Mouse (Mus musculus): ENCODE results near the gene Eif4b.

Gene Eif4b

DNA sequence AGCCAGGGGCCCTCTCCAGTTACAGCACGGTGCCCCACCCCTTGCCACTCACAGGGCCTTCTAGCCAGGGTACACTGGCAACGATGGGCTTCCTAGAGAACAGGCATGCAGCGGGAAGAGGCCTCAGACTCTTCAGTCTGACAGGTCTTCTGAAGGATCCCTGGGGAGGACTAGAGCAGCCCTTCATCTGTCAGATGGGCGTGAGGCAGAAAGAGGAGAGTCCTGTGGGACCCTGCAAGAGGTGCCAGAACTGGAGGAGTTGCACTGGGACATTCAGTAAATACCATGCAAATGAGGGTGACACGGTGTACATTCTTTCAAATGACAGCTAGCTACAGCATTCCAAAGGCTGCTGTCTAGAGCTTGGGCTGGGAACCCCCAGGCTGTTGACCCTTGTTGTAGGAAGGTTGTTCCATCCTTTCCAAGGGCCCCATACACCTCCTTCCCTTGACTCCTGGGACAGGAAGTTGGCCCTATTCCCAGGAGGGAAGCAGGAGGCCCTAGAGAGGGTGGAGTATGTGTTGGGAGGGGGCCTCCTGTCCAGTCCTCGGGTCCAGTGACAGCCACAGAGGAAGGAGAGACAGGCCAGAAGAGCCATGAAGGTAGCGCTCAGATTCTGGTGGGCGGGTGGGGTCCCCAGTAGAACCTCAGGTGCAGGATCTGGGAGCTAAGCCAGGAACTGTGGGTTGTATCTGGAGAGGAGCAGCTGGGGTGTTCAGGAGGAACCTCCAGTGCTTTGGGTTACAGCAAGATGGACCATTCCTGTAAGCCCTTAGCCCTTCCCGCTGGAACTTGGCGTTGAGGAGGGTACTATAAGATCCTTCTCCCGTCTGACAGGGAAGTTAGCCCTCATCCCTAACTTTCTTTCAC is 28.3 kb downstream of the Eif4b start:
- in situ Hi-C loops (cut with MboI, MseI): no loop called here

DNA sequence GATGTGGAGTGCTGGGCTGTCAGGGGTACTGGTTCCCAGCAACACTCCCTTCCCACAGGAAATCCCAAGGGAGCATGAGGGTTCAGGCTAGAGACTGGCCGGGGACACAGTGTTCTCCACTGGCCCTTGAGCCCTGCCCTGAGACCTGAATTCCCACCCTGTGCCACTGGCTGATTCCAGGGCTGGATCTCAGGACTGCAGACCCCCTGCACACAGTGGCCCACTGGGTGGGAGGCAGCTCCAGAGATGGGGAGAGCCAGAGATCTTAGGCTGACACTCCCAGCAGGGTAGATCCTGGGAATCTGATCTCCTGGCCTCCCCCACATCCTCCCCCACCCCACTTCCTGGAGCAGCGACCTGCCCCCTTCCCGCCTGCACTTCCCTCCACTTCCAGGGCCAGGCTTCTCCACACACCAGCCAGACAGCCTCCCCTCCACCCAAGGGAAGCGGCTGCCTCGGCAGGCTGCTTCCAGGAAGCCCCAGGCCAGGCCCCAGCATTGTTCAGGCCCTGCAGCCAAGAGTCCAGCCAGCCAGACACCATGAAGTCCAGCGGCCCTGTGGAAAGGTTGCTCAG is 29.1 kb downstream of the Eif4b start:
- in situ Hi-C loops (cut with MboI, MseI): no loop called here

- in situ Hi-C loops (cut with MboI, MseI): no loop called here
Measured at GRCm38 (mm10) chr15:102103371-102103946, 29.9 kb downstream of the Eif4b start.

- in situ Hi-C loops (cut with MboI, MseI): no loop called here
Measured at GRCm38 (mm10) chr15:102103947-102104555, 30.5 kb downstream of the Eif4b start.

DNA sequence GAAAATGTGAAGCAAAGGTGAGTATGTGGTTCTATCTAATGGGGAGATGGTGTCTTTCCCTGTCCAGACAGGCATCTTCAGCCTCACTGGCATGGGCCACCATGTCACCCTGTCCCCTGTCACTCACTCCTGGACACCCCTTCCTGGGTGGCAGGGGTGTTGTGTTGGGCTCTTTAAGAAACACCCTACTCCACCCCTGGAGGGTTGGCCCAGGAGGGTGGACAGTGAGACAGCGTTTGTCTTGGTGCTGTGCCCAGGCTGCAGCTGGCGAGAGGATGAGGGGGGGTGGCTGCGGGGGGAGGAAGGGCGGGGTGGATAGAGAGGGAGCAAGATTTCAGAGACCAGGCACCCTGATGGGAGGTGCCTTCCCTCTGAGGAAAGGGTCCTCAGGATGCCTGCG is 31.8 kb downstream of the Eif4b start:
- in situ Hi-C loops (cut with MboI, MseI): no loop called here

- in situ Hi-C loops (cut with MboI, MseI): no loop called here
Measured at GRCm38 (mm10) chr15:102105764-102106730, 32.5 kb downstream of the Eif4b start.

GRCm38 (mm10) chr15:102106754-102107456 is 33.3 kb downstream of the Eif4b start:
- in situ Hi-C loops (cut with MboI, MseI): no loop called here

GRCm38 (mm10) chr15:102107689-102108573 is 34.4 kb downstream of the Eif4b start:
- in situ Hi-C loops (cut with MboI, MseI): no loop called here

GRCm38 (mm10) chr15:102108651-102109525 is 35.3 kb downstream of the Eif4b start:
- in situ Hi-C loops (cut with MboI, MseI): no loop called here

GRCm38 (mm10) chr15:102110271-102110670 is 36.7 kb downstream of the Eif4b start:
- in situ Hi-C loops (cut with MboI, MseI): no loop called here

DNA sequence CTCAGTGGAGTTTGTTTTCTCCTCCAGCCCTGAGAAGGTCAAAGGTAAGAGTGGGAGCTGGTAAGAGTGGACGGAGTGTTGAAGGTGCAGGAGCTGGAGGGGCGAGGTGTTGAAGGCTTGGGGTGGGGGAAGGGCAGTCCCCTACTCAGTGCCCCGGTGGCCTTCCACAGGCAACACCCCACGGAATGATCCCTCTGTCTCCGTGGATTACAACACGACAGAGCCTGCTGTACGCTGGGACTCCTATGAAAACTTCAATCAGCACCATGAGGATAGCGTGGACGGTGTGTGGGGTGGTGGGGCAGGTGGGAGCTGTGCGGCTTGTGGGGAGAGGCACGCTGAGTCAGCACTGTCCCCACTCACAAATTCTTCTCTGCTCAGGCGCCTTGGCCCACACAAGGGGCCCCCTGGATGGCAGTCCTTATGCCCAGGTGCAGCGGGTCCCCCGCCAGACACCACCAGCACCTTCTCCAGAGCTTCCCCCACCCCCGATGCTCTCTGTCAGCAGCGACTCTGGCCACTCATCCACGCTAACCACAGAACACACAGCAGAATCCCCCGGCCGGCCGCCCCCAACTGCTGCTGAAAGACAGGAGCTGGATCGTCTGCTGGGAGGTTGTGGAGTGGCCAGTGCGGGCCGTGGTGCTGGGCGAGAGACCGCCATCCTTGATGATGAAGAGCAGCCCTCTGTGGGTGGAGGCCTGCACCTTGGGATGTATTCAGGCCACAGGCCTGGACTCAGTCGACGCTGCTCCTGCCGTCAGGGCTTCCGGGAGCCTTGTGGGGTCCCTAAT is 37.3 kb downstream of the Eif4b start:
- in situ Hi-C loops (cut with MboI, MseI): no loop called here

- in situ Hi-C loops (cut with MboI, MseI): no loop called here
Measured at GRCm38 (mm10) chr15:102111495-102111829, 37.9 kb downstream of the Eif4b start.

GRCm38 (mm10) chr15:102112181-102112580 is 38.6 kb downstream of the Eif4b start:
- in situ Hi-C loops (cut with MboI, MseI): no loop called here

DNA sequence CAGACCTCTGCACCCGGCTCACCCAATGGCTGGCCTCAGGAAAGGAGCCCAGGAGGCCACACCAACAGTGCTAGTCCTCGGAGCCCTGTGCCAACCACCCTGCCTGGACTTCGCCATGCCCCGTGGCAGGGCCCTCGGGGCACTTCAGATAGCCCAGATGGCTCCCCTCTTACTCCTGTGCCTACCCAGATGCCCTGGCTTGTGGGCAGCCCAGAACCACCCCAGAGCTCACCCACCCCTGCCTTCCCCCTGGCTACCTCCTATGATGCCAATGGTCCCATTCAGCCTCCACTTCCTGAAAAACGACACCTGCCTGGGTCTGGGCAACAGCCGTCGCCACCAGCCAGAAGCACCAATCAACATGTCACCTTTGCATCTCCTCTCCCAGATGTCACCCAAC is 39.3 kb downstream of the Eif4b start:
- in situ Hi-C loops (cut with MboI, MseI): no loop called here

GRCm38 (mm10) chr15:102113674-102114073 is 40.1 kb downstream of the Eif4b start:
- in situ Hi-C loops (cut with MboI, MseI): no loop called here

- in situ Hi-C loops (cut with MboI, MseI): no loop called here
Measured at GRCm38 (mm10) chr15:102114651-102115260, 41.2 kb downstream of the Eif4b start.

DNA sequence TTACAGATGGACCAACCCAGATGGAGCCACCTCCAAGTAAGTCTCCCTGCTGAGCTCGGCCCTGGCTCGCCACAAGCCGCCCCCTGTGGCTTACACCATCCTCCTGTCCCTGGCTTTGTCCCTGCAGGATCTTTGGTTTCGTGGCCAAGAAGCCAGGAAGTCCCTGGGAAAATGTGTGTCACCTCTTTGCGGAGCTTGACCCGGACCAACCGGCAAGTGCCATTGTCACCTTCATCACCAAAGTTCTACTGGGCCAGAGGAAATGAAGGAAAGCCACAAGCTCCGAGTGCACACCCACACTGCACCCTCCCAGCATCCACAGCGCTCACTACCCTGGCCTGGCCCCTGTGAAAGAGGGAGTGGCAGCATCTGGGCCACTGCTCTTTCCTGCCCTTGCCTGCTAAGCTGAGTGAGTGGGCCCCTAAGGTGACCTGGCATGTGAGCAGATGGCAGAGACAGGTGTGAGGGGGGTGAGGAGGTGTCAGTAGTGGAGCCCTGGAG is 42.2 kb downstream of the Eif4b start:
- in situ Hi-C loops (cut with MboI, MseI): no loop called here

Measured in regulatory T cell (primary cell).